Mouse (Mus musculus): ENCODE data around the gene Large1.
"Not testable (repeated sequence)": the region's sequence is repeated elsewhere in the genome, so short reads cannot be mapped to it uniquely, and the experiment has no call there.

Large1 gene

DNA sequence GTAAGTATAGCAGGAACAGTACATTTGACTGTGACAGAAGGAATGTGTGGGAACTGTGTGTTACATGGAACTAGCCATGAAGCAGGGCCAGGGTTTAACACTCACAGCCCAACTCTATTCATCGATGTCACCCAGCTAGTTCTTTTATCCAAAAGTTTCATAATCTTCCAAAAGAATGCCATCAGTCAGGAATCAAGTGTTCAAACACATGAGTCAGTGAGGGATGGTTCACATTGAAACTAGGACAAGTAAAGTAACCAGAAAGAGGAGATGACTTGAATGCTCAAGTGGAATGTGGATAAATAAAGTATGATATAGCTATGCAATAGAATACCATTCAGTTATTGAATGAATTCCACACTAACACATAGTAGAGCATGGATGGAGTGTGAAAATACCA, 359.5 kb downstream of the Large1 start:
- DNase-seq = no peak

GRCm38 (mm10) chr8:72990425-72990824, 362.9 kb downstream of the Large1 start:
- no peak for DNase-seq

DNA sequence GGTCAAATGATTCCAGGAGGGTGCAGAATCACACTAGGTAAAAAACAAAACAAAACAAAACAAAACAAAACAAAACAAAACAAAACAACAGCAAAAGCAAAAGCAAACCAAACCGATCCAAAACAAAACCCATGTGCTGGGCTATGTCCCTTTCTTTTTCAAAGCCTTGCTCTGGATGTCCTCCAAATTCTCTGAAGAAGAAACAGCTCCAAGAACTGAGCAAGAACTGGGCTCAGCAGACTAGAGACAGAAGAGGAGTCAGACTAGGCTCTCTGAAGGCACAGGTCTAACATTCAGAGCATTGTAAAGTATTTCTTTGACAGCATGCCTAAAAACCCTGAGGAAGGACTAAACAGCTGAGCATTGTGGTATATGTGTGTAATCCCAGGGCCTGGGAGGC, 370.5 kb downstream of the Large1 start:
- DNase-seq = no peak

- no peak for DNase-seq
Observed at GRCm38 (mm10) chr8:72955074-72955473, 398.3 kb downstream of the Large1 start.

DNA sequence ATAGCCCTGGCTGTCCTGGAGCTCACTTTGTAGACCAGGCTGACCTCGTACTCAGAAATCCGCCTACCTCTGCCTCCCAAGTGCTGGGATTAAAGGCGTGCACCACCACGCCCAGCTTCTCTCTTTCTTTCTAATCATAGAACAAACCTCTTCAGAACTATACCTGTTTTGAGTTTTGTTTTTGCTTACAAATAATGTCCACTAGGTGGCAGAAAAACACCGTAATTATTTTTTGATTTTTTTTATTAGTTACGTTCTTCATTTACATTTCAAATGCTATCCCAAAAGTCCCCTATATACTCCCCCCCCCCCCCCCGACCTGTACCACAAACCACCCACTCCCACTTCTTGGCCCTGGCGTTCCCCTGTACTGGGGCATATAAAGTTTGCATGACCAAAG, 411.9 kb downstream of the Large1 start:
- DNase-seq = not testable (repeated sequence)

GRCm38 (mm10) chr8:72919182-72919902, 434.0 kb downstream of the Large1 start:
- DNase-seq = no peak

DNA sequence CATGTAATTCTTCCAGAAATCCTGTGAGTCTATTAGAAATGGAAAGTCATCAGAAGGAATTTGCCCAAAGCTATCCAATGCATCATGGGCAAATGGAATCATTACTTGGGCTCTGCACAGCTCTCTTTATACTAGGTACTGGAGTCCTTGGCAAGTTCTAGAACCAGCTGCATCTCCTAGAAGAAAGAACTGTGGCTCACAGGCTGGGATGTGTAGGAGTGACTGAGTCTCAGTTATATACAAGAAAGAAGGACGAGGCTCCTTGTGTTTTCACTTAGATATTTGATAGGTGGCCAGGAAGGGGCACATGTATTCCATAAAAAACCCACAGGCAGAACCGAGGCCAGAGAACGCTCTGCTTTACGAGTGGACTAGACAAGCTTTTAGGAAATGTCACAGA, 447.8 kb downstream of the Large1 start:
- no peak for DNase-seq

DNA sequence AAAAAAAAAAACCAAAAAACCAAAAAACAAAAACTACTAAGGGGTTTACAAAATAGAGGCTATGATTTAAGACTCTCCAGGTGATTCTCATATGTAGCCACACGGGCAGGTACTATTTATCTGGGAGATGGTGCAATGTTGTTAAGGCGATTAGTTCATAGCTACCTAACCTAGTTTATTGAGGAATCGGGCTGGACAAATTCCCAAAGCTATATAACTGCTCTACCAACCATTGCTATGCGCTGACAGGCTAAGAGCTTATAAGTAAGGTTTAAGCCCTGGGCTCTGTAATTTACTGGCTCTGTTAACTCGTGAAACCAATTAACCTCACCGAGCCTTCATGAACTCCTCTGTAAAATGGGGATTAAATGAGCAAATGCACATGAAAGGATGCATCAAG, 451.7 kb downstream of the Large1 start:
- DNase-seq = no peak

DNA sequence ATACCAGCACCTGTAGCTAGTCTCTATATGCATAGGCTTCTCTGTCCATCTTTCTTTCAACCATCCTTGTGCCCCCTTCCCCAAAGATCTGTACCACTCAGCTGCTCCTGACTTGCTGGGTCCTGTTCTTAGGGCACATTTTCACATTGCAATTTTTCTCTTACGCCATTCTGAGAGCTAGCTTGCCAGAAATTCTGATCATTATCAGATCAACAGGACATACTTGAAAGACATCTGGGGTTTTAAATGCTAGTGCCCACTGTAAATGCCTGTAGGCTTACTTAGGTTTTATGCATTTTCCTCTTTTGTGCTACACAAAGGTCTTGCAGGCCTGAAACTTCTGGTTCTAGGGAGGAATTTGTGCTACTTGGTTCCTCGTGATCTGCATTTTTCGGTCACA, 454.0 kb downstream of the Large1 start:
- no peak for DNase-seq

- no peak for DNase-seq
Observed at GRCm38 (mm10) chr8:72883033-72883432, 470.3 kb downstream of the Large1 start.

DNA sequence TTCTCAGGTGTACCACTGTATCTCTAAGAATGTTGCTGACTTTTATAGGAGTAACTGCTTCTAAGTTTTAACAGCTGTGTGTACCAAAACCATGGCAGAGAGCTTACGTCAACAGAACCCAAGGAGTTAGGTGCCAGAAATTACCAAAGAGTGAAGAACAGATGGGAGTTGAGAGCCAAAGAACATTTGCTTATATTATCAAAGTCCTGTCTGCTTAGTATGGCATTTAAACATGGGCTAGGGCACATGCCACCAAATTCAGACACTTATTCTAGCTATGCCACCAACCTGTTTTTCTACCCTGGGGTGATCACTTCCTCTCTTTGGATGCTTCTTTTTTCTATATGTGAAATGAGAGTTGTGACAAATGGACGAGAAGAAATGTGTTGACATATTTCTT, 479.9 kb downstream of the Large1 start:
- DNase-seq = no peak

DNA sequence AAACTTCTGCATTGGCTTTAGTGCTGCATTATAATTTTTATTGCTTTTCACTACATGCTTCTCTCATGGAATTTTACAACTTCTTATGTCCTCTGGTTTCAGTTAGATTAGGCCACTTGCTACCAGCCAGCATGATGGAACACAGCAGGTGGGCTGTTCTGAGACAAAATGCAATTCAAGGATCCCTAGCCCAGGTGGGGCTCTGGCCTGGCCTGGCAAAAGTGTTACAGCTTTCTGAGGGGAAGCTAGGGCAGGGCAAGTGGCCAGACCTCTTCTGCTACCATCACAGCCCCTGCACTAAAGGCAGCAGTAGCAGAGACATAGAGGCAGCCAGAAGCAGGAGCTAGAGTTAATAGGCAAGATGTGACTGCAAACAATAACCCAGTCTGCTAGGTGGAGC, 506.5 kb downstream of the Large1 start:
- DNase-seq = peak; percentile 7

- no peak for DNase-seq
Observed at GRCm38 (mm10) chr8:72835863-72836262, 517.5 kb downstream of the Large1 start.

DNA sequence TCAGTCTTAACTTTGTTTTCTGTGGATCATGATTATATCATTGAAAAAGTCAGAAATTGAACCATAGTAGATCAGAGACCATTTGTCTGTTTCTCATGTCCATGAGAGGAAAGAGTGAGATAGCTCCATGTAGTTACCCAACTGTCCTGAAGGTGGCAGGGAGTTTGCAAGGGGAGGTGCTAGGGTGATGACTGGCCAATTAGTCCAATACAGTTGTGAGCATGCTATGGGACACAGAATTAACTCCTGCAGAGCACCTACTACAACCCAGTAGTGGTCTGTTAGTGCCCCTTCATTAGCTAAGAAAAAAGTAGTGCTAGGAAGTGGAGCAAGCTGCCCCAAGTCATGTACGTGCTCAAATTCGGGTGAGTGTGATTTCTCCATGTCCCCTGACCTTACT, 520.2 kb downstream of the Large1 start:
- no peak for DNase-seq

GRCm38 (mm10) chr8:72832371-72832770, 521.0 kb downstream of the Large1 start:
- no peak for DNase-seq

DNA sequence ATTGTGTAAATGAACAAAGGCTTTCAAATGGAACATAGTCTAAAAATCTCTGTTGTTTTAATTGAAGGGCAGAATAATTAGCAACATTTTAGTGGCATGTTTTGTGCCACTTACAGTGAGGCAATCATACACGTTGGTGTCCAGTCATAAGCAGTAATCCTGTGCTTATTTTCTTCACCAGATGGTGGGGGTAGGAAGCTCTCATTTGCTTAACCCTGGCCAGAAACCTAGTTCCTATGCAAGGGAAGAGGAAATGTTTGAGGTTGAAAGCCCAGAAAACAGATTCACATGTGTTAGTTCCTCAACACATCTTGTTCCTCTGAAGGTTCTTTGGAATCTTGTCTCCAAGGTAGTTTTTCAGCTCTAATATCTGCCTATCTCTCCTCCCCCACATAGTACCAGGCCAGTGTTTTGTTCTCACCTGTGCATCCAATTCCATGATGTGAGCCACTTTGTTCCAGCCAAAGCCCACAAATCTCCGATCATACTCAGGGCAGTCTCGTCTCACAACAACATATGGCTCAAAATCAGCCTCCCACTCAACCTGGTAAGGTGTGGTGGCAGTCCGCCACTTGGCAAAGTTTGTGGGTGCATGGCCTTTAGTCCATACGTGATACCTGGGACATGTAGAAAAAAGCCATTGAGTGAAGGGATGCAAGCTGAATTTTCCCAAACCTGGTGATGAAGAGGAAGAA, 535.5 kb downstream of the Large1 start:
- DNase-seq = no peak

DNA sequence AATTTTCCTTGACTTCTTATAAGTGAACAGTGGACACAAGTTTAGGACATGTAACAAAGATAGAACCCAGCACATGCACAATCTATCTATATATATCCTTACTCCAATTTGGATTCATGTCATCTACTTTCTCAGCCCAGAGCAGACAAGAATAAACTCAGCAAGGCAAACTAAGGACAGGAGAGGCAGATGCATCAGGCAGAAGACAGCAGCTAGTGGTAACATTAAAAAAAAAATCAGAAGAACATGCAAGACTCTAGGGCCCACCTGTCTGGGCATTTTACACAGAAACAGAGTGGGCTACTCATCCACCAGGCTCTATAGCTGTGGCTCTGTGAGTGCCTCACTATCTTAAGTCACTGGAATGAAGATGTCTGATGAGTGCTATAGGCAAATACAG, 536.7 kb downstream of the Large1 start:
- DNase-seq = no peak

- DNase-seq = no peak
Observed at GRCm38 (mm10) chr8:72815681-72816080, 537.7 kb downstream of the Large1 start.

DNA sequence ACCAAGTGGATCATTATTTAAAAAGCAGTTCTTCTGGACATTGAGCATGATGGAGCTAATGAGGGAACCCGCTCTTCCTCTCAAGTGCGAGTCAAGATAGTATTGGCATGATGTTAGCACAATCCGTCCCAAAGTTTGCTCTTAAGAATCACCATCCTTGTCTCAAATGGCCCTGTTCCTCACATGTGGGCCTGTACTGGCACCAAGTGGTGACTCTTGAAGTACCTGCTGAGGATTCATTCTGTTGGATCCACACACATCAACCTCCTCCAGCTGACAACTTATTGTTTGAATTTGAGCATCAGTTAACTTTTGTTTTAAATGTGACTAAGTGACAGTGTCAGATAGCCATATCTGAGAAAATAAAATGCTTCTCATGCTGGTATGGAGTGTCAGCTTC, 540.6 kb downstream of the Large1 start:
- no peak for DNase-seq

DNA sequence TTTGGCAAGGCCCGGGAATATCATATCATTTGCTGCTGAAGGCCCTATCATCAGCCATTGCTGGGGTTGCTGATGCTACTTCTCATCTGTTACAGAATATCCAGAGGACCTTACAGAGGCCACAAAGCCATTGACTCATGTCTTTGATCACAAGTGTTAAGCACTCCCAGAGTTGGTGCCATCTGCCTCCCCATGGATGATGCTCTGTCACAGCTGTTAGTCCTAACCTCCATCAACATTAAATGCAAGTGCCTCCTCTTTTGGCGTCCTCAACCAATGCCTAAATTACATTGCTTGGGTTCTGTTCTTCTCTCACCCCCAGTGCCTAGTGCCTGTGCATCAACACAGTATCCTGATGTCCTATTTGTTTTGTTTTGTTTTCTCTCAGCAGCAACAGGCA, 551.8 kb downstream of the Large1 start:
- no peak for DNase-seq

GRCm38 (mm10) chr8:72780644-72781043, 572.7 kb downstream of the Large1 start:
- DNase-seq = no peak

GRCm38 (mm10) chr8:72777797-72778196, 575.5 kb downstream of the Large1 start:
- DNase-seq = no peak

- no peak for DNase-seq
Observed at GRCm38 (mm10) chr8:72766777-72767176, 586.6 kb downstream of the Large1 start.

GRCm38 (mm10) chr8:72765696-72766095, 587.6 kb downstream of the Large1 start:
- DNase-seq = no peak
